Mouse (Mus musculus): ENCODE results near the gene Hyal2.
"Not testable (repeated sequence)": the region's sequence is repeated elsewhere in the genome, so short reads cannot be mapped to it uniquely, and the experiment has no call there.

Gene Hyal2

GRCm38 (mm10) chr9:107570016-107570415 is 2.3 kb downstream of the Hyal2 start:
- DNase-seq (ENCODE audit: low read depth): no peak

- DNase-seq (ENCODE audit: low read depth): no peak
Observed at GRCm38 (mm10) chr9:107570845-107571244, 3.1 kb downstream of the Hyal2 start.

GRCm38 (mm10) chr9:107571534-107572326 is 4.0 kb downstream of the Hyal2 start:
- no peak for DNase-seq (ENCODE audit: low read depth)

- no peak for DNase-seq (ENCODE audit: low read depth)
Observed at GRCm38 (mm10) chr9:107572327-107572662, 4.5 kb downstream of the Hyal2 start.

- not testable (repeated sequence) for DNase-seq (ENCODE audit: low read depth)
Observed at GRCm38 (mm10) chr9:107573774-107574173, 6.0 kb downstream of the Hyal2 start.

GRCm38 (mm10) chr9:107575579-107576356 is 8.0 kb downstream of the Hyal2 start:
- DNase-seq (ENCODE audit: low read depth): peak; percentile 38

- no peak for DNase-seq (ENCODE audit: low read depth)
Observed at GRCm38 (mm10) chr9:107576357-107577107, 8.8 kb downstream of the Hyal2 start, which contains the start of gene Hyal1. TSS of gene Hyal1 (plus strand) at chr9:107576927.

GRCm38 (mm10) chr9:107577871-107578270 is 10.1 kb downstream of the Hyal2 start:
- no peak for DNase-seq (ENCODE audit: low read depth)

GRCm38 (mm10) chr9:107578587-107578986 is 10.8 kb downstream of the Hyal2 start, which contains the start of gene Naa80:
TSS of gene Naa80 (plus strand) at chr9:107578887.
- DNase-seq (ENCODE audit: low read depth): no peak

GRCm38 (mm10) chr9:107579023-107579900 is 11.5 kb downstream of the Hyal2 start:
- no peak for DNase-seq (ENCODE audit: low read depth)

GRCm38 (mm10) chr9:107580501-107581317 is 13.0 kb downstream of the Hyal2 start, which contains the start of gene Hyal3:
TSS of gene Hyal3 (plus strand) at chr9:107580818.
- DNase-seq (ENCODE audit: low read depth): peak; percentile 95

- no peak for DNase-seq (ENCODE audit: low read depth)
Observed at GRCm38 (mm10) chr9:107581584-107581983, 13.8 kb downstream of the Hyal2 start.

- DNase-seq (ENCODE audit: low read depth): no peak
Observed at GRCm38 (mm10) chr9:107582509-107583062, 14.8 kb downstream of the Hyal2 start.

GRCm38 (mm10) chr9:107583174-107583573 is 15.4 kb downstream of the Hyal2 start:
- DNase-seq (ENCODE audit: low read depth): no peak

GRCm38 (mm10) chr9:107586504-107586903 is 18.8 kb downstream of the Hyal2 start:
- DNase-seq (ENCODE audit: low read depth): no peak

- peak; percentile 98 for DNase-seq (ENCODE audit: low read depth)
Observed at GRCm38 (mm10) chr9:107586974-107587832, 19.5 kb downstream of the Hyal2 start, which contains the start of gene Ifrd2. TSS of gene Ifrd2 (plus strand) at chr9:107587642.

GRCm38 (mm10) chr9:107587833-107588639 is 20.3 kb downstream of the Hyal2 start:
- DNase-seq (ENCODE audit: low read depth): no peak
